Mouse (Mus musculus): ENCODE measurements around the gene Zfp609.

The Zfp609 gene

DNA sequence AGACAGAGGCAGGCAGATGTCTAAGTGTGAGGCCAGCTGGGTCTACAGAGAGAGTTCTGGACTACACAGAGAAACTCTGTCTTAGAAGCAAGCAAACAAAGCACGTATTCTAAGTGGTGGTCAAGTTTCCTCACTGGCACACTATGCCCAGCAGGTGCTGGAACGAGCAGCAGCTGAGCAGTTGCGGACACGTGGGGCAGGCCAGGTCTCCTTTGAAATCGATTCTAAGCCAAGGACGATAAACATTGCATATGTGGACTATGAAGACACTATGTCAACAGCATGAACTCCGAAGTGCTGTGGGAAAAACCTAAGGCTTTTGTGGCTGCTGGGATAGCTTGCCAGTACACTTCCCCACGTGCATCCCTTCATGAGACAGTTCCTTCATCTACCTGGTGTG lies 67.4 kb downstream of the Zfp609 start:
- no peak for DNase-seq

GRCm38 (mm10) chr9:65759256-65759655 lies 68.1 kb downstream of the Zfp609 start:
- DNase-seq, result no peak

- no peak for DNase-seq
Measured at GRCm38 (mm10) chr9:65757826-65758225, 69.5 kb downstream of the Zfp609 start.

DNA sequence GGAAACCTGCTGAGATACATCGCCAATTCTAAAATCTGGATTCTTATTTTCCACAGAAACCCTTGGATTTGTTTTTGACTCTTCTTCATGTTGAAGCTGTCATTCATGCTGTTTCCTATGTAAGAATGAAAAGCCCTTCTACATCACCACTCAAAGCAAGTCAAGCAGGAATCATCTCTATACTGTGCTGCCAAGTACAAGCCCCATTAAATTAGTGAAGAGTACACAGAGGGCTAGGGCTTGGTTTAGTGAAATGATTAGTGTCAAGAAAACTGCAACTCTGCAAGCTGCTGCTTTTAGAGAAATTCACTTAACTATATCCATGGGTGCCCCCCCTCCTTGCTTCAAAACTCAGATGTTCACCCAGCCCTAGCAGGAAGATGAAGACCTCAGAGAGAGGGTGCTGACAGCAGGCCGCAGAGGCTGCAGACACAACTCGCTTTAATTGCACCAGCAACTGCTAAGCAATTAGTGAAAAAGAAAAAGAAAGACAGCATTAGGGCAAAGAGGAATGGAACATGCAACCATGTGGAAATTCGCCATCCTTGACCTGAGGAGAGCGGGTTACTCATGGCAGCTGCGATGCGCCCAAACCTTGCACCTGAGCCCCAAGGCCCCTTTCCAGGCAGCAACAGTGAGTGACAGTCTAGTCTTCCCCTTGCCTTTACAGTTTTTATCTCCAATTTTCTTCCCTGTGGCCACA lies 71.5 kb downstream of the Zfp609 start:
- DNase-seq, result no peak

GRCm38 (mm10) chr9:65755164-65755563 lies 72.2 kb downstream of the Zfp609 start:
- no peak for DNase-seq

DNA sequence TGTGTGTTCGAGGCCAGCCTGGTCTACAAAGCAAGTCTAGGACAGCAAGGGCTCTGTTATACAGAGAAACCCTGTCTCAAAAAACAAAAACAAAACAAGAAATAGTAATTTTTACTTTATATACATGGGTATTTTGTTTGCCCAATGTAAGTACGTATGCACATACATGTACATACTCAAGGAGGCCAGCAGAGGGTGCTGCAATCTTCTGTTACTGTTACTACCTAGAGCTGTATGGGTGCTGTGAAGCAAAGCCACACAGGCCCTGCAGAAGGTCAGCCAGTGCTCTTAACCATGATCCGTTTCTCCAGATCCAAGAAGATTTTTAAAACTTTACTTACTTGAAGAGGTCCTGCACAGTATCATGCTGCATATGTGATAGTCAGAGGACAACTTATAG lies 74.7 kb downstream of the Zfp609 start:
- peak; percentile 15 to 19 for DNase-seq

DNA sequence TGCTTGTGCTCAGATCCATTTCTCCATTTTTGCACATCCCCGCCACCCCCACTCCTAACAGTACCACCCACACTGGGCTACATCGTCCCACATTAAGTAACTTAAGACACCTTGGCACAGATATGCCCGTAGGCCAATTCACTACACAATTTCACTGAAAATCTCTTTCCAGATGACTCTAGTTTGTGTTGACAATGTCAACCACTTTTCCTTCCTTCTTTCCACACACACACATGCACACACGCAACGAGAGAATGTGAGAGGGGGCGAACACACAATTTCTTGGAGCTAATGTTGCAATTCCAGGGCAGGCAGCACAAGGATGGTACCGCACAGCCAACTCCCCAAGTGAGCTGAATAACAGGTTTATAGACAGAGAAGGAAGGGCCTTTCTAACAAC lies 75.5 kb downstream of the Zfp609 start:
- DNase-seq, result no peak

DNA sequence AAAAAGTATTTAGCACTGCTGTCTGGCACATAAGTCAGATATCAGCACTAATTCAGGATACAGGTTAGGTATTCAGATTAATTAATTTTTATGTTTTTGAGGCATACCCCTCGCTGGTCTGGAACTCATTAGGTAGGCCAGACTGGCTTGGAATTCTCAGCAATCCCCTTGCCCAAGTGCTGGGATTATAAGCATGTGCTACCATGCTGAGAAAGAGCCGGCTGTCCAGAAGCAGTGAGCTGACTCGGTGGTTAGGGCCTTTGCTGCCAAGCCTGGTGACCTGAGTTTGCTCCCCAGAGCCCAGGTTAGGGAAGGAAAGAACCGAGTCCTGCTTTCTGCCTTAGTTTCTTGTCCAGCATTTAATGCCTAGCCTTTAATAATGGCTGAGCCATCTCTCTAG lies 79.3 kb downstream of the Zfp609 start:
- DNase-seq, result no peak

- no peak for DNase-seq
Measured at GRCm38 (mm10) chr9:65746479-65746878, 80.9 kb downstream of the Zfp609 start.

GRCm38 (mm10) chr9:65745456-65745855 lies 81.9 kb downstream of the Zfp609 start:
- no peak for DNase-seq

GRCm38 (mm10) chr9:65744171-65745082 lies 82.9 kb downstream of the Zfp609 start:
- DNase-seq, result no peak

DNA sequence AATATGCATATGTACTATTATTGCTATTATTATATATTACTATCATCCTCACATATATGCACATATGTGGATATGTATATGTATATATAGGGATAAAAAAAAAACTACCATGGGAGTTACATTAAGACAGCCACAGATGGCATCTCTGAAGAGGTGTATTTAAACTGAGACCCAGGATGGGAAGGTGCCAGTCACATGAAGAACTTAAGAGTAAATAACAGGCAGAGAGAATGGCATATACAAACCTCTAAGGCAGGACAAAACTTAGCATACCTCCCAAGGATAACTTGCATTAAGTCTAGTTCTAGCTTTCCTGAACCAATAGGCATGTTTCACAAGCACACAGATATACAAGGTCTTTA lies 83.6 kb downstream of the Zfp609 start:
- no peak for DNase-seq

DNA sequence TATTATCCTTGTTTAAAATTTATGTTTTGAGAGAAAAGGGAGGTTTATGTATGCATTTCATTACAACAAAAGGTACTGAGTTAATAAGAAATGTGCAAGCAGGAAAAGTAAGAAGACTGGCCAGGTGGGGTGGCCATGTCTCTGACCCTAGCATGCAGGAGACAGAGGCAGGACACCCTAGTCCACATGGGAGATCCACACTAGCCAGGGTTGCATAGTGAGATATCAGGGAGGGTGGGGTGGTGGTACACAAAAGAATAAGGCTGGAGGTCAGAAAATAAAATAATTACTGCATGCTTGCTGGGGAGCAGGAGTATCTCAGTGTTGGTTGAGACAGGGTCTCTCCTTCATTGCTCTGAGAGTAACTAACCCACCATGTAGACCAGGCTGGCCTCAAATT lies 84.0 kb downstream of the Zfp609 start:
- DNase-seq, result no peak

DNA sequence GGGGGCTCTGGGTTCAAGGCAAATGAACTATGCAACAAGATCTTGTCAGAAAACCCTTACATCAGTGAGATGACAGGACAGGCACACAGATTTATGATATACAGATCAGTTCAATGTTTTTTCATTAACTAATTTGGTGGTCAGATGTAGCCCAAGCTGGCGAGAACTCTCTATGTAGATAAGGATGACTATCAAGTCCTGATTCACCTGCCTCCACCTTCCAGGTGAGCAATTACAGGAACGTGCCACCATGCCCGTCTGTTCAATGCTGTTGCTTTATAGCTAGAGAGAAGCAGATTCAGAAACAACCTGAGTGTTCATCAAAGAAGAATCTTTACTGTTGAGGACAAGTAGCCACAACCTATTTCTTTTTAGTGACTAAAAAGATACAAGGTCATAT lies 84.6 kb downstream of the Zfp609 start:
- DNase-seq, result no peak

DNA sequence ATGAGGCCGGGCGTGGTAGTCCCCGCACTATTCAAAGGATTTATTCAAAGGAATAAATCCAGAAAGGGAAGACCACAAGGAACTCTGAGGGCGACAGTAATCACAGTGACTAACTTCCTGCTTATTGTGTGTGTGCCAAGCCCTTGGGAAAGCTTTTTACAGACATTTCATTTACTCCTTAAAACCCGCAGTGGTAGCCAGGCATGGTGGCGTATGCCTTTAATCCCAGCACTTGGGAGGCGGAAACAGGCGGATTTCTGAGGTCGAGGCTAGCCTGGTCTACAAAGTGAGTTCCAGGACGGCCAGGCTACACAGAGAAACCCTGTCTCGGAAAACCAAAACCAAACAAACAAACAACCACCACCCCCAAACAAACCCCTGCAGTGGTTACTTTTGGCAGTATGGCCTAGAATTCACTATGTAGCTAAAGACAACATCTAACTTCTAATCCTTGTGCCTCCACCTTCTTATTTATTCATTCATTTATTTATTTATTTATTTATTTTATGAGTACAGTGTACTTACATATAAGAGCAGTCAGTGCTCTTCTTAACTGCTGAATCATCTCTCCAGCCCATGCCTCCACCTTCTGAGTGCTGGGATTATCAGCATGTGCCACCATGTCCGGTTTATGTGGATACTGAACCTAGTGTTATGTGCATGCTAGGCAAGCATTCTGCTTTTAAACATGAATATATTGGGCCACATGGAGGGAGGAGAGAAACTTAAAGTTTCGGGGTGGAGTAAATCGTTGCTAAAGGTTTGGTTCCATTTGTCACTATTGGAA lies 86.1 kb downstream of the Zfp609 start:
- no peak for DNase-seq

DNA sequence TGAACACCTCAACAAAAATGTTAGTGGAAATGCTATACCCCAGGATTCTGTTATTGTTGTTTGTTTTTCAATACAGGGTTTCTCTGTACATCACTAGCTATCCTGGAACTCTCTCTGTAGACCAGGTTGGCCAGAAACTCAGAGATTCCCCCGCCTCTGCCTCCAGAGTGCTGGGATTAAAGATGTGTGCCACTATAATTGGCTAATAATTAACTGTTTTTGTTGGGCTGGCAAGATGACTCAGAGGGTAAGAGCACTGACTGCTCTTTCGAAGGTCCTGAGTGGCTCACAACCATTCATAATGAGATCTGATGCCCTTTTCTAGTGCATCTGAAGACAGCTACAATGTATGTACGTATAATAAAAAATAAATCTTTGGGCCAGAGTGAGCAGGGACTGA lies 92.4 kb downstream of the Zfp609 start:
- no peak for DNase-seq

- DNase-seq, result no peak
Measured at GRCm38 (mm10) chr9:65728588-65728987, 98.8 kb downstream of the Zfp609 start.

DNA sequence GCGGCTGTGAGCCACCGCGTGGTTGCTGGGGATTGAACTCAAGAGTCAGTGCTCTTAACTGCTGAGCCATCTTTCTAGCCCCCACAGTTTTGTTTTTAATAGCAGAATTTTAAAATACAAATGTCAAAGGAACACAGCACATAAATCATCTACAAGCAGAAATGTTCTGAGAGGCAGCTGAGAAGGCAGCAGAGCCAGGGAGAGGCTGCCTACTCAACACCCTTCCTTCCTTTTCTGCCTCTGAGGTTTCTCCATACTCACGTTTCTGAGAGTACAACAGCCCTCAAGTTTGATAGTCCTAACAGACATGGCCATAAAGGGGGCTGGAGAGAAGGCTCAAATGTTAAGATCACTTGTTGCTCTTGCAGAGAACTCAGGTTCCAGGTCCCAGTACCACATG lies 99.9 kb downstream of the Zfp609 start:
- no peak for DNase-seq

DNA sequence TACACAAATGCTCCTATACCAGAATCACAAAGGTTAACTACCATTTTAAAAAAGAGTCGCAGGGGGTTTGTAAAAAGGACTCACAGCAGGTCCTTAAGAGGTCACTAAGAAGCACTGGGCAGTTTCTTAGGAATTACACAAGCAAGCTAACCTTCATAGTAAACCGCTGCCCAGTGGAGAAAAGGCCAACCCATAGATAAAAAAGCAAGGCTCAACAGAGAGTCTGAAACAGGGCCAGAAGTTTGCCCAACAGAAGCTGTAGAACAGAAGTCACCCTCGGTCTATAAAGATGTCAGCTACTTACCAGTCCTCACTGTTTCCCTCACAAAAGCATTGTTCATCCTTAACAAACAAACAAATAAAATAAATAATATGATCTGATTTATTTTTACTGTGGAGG lies 100.9 kb downstream of the Zfp609 start:
- DNase-seq, result no peak

DNA sequence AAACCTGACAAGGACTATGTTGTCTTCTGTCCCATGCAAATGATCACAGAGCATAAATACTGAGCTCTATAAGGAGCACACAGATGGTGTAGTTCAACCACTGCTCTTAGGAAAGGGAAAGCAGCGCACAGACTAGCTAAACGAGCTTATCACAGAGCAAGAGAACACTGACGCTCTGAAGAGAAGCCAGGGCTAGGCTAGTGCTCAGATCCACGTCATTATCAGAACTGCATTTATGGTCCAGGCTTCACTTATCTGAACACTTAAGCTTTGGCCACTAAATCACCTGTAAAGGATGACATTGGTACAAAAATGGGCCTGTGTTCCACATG lies 102.1 kb downstream of the Zfp609 start:
- DNase-seq, result no peak

DNA sequence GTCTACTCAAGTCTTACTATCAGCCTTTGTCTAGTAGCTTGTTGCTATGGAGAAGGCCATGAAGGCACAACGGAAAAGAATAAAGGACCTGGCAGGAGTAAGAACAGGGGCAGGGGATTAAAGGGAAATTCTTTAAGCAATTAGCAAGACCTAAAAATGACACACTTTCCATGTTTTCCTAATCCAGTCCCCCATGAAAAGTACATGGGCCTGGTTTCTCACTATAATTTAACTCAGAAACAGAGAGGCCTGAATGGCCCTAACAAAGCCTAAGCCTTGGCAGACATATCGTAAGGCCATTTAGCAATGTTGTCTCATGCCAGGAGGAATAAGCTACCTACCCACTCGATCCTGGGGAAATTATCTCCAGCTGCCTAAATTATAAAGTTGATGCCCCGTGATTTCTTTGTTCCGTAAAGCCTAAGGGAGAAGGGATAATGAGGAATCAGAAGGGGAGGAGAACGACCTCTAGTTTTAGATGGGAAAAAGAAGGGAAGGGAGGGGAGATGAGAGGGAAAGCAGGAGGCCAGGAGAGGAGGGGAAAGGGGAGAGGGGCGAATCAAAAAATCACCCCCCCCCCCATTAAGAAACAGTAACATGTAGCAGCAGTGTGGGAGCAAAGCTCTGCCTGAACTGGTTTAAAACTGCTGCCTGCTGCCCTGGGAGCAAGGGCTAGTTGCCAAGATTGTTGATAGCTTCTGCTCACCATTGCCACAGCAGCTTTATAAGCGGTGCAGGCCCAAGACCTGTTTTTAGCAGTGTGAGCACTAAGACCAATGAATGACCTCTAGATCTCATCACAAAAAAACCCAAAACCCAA lies 102.7 kb downstream of the Zfp609 start:
- DNase-seq, result no peak

GRCm38 (mm10) chr9:65721161-65721566 lies 106.2 kb downstream of the Zfp609 start:
- DNase-seq, result no peak

- no peak for DNase-seq
Measured at GRCm38 (mm10) chr9:65718195-65718594, 109.2 kb downstream of the Zfp609 start.

Measured in thymus, postnatal 36 days (tissue).